Mouse (Mus musculus): ENCODE results near the gene Polh. TPM values are rescaled to one million over a fixed set of nuclear protein-coding genes. Genes with fewer than 3 reads are reported as not detected.

Gene Polh
- total and polyA plus RNA-seq, 3 experiments: 22.2 to 30.8 TPM; not detected in 1

DNA sequence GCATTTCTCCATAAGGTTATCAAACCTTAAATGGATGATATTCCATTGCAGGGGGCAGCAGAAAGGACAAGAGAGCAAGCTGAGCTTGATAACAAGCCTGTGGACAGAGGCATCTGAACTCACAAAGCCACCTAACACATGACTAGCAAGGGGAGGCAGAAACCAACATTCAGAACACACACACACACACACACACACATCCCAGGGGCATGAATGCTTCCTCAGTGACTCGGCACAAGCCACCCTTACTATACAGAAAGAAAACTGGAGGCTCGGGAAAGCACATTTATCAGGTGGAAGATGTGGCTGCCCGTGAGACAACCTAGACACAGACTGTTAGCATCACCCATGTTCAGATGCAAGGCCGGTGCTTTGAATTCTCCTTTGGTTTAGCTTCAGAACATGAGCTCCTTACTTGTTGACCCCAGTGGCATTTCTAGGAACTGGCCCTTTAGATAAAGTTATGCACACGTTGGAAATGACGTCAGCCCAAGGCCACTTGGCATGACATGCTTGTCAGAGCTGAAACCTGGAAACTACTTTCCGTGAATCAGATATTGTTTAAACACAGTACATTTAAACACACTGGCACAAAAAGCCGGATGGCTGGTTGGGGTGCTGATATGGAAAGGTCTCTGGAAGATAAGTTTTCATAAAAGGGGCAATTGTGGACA, 63.7 kb downstream of the Polh start:
- no peak overlapping the region for H3K9ac ChIP-seq (ENCODE audit: control insufficient read depth, low read depth, low read length, poor library complexity, severe bottlenecking)
- H3K79me2 ChIP-seq (ENCODE audit: control insufficient read depth, insufficient read depth, low read length, poor library complexity): no peaks in the 10 kb centered on the region
- no peaks in the 10 kb centered on the region for H3K27me3 ChIP-seq (ENCODE audit: control insufficient read depth in 1 of 2, insufficient read depth in 2 of 2, low read length in 2 of 2)
- H3K36me3 ChIP-seq (ENCODE audit: control insufficient read depth in 1 of 2, insufficient read depth in 2 of 2, low read length in 2 of 2): peaks cover 0 to 16% of the 10 kb centered on the region in 2 experiments; a peak in 2 of 4 replicates
- peaks cover 15 to 19% of the 10 kb centered on the region in 2 experiments for H3K4me1 ChIP-seq (ENCODE audit: control insufficient read depth in 1 of 2, insufficient read depth in 2 of 2, low read length in 2 of 2)
- TF ChIP-seq ETS1 (IDR thresholded peaks at IDR 0.05; ENCODE audit: low read depth, low read length) (peak; percentile 48; the same call in 1 of the 2 replicates), ZKSCAN1 (IDR thresholded peaks at IDR 0.05; ENCODE audit: low read depth, low read length) (no peak), EP300 (IDR thresholded peaks at IDR 0.05; ENCODE audit: low read depth in 1 of 2, low read length in 2 of 2) (no peak), MAZ (IDR thresholded peaks at IDR 0.05; ENCODE audit: low read depth, low read length) (no peak), CHD2 (IDR thresholded peaks at IDR 0.05; ENCODE audit: low read length) (no peak), ZNF384 (IDR thresholded peaks at IDR 0.05; ENCODE audit: low read depth, low read length) (no peak), MXI1 (IDR thresholded peaks at IDR 0.05; ENCODE audit: low read depth, low read length) (0 out of 2 replicates have a peak, but pooled peaks have one; percentile 36)
- no peak overlapping the region for H3K27ac ChIP-seq (ENCODE audit: control insufficient read depth, low read depth, low read length)
- H3K4me3 ChIP-seq (ENCODE audit: control insufficient read depth in 1 of 2, insufficient read depth in 1 of 2, low read depth in 2 of 2, low read length in 2 of 2): no peak overlapping the region
- peak; percentile 45 for DNase-seq (ENCODE audit: low read depth, low spot score)
- H3K9me3 ChIP-seq (replicated peaks; ENCODE audit: insufficient read depth, low read length): no peaks in the 10 kb centered on the region

DNA sequence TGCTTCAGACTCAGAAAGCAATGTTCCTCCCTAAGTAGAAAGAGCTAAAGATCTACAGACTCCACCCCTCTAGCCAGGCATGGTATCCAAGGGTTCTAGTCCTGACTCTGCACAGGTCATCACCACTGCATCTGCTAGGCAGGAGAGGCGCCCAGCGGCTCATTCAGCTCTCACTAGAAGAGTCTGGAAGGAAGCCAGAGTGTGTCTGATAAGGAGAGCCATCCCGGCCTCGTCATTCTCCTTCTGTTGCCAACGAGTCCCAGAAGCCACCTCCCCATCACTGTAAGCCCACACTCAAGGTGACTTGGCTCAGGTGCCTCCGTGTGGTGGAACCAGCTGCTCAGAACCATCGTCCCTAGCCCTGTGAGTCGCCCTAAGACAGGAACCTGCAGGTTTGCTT, 69.6 kb downstream of the Polh start:
- H3K9me3 ChIP-seq (replicated peaks; ENCODE audit: insufficient read depth, low read length): no peaks in the 10 kb centered on the region
- no peaks in the 10 kb centered on the region for H3K79me2 ChIP-seq (ENCODE audit: control insufficient read depth, insufficient read depth, low read length, poor library complexity)
- H3K27ac ChIP-seq (ENCODE audit: control insufficient read depth, low read depth, low read length): no peak overlapping the region
- no peak overlapping the region for H3K4me3 ChIP-seq (ENCODE audit: control insufficient read depth in 1 of 2, insufficient read depth in 1 of 2, low read depth in 2 of 2, low read length in 2 of 2)
- no peaks in the 10 kb centered on the region for H3K27me3 ChIP-seq (ENCODE audit: control insufficient read depth in 1 of 2, insufficient read depth in 2 of 2, low read length in 2 of 2)
- peaks cover 2 to 13% of the 10 kb centered on the region in 2 experiments; a peak in 3 of 4 replicates for H3K4me1 ChIP-seq (ENCODE audit: control insufficient read depth in 1 of 2, insufficient read depth in 2 of 2, low read length in 2 of 2)
- H3K9ac ChIP-seq (ENCODE audit: control insufficient read depth, low read depth, low read length, poor library complexity, severe bottlenecking): no peak overlapping the region
- no peak for TF ChIP-seq UBTF (IDR thresholded peaks at IDR 0.05; ENCODE audit: borderline replicate concordance, insufficient read depth, low read depth, low read length)
- TF ChIP-seq CTCF (IDR thresholded peaks at IDR 0.05 in 2 of 3, conservative IDR thresholded peaks at IDR 0.05 in 1 of 3; ENCODE audit: control insufficient read depth in 1 of 3, insufficient read depth in 1 of 3, low read depth in 2 of 3, low read length in 3 of 3, poor library complexity in 1 of 3, severe bottlenecking in 1 of 3): peak in 1 of 3 experiments; percentile 3; a peak in 1 of 6 replicates
- no peak for TF ChIP-seq USF2 (IDR thresholded peaks at IDR 0.05; ENCODE audit: borderline replicate concordance in 1 of 2, insufficient read depth in 1 of 2, low read depth in 1 of 2, low read length in 2 of 2)
- TF ChIP-seq RAD21 (IDR thresholded peaks at IDR 0.05; ENCODE audit: low read depth, low read length): peak; percentile 6
- no peak for TF ChIP-seq E2F4 (IDR thresholded peaks at IDR 0.05; ENCODE audit: borderline replicate concordance, low read depth, low read length)
- TF ChIP-seq ZMIZ1 (IDR thresholded peaks at IDR 0.05; ENCODE audit: low read depth, low read length): no peak
- TF ChIP-seq GATA1 (IDR thresholded peaks at IDR 0.05; ENCODE audit: low read depth, low read length): peak; percentile 67
- no peak for TF ChIP-seq ELF1 (IDR thresholded peaks at IDR 0.05; ENCODE audit: low read depth, low read length)
- TF ChIP-seq SMC3 (IDR thresholded peaks at IDR 0.05; ENCODE audit: low read depth, low read length): no peak; the same call in 1 of the 2 replicates
- TF ChIP-seq MEF2A (IDR thresholded peaks at IDR 0.05; ENCODE audit: extremely low read depth, insufficient replicate concordance, low read depth, low read length, poor library complexity, severe bottlenecking): no peak
- TF ChIP-seq ETS1 (IDR thresholded peaks at IDR 0.05; ENCODE audit: low read depth, low read length): peak; percentile 45
- H3K36me3 ChIP-seq (ENCODE audit: control insufficient read depth in 1 of 2, insufficient read depth in 2 of 2, low read length in 2 of 2): peaks cover 0 to 6% of the 10 kb centered on the region in 2 experiments; a peak in 2 of 4 replicates
- peak; percentile 82 for DNase-seq (ENCODE audit: low read depth, low spot score)
